23 mouse cellular contexts compared by ENCODE assay signal in the genomic region with DNA sequence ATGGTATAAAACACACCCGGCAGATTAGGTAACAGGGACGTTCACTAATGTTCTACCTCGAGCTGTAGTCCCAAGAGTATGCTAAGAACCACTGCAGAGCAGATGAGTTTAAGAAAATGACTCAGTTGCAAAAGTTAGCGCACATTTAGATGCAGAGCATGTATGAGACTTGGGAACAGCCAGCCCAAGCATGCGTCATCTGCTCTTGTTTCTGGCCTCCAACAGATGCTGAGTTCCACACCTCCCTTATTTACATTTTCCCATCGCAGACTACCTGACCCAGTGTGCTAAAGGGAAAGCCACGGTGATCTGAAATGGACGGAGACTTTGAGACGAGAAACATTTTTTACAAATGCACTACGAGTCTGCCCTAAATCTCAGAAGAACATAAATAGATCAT.
DNase-seq lines count a peak whose midpoint lies in the region; ATAC-seq and TF ChIP-seq lines count a peak whose summit lies in the region.
"Had no signal": no experiment of that assay in that cellular context is flagged by ENCODE, and none has a peak within 500 bp of the region (broad histone marks: within the 10 kb centered on the region; RNA-seq: fewer than 3 reads in every experiment).

No protein-coding gene starts in this region.

- DNase-seq in frontal cortex, postnatal 14 days (ENCODE audit: low spot score in 2 of 2): no peak
- peak; percentile 24 to 47 for DNase-seq in left cerebral cortex, postnatal 14 days (ENCODE audit: low spot score in 2 of 2)
- no peak for DNase-seq in left cerebral cortex, postnatal 10 days (ENCODE audit: extremely low spot score in 1 of 2, low spot score in 2 of 2)
- DNase-seq in stomach, postnatal 0 days (ENCODE audit: low spot score): no peak
- DNase-seq: adrenal gland, postnatal 14 days; cerebellum, adult 11-12 months; gastrocnemius, adult 2 months; heart, postnatal 14 days; kidney, adult 18-20 months; lung, postnatal 4 days; thymus, postnatal 25 days had no signal

- no peak for TF ChIP-seq CTCF in stomach, postnatal 0 days (IDR thresholded peaks at IDR 0.05; ENCODE audit: low read depth)

- WGBS in stomach, embryonic 14.5 days: 44% methylated on average over 10 of the region's 10 CpGs
- 48% methylated on average over 10 of the region's 10 CpGs for WGBS in stomach, postnatal 0 days

- H3K36me3 ChIP-seq in stomach, embryonic 14.5 days (ENCODE audit: control insufficient read depth, insufficient read depth, low read length): no peaks in the 10 kb centered on the region
- H3K36me3 ChIP-seq in stomach, postnatal 0 days (ENCODE audit: control insufficient read depth, insufficient read depth, low read length): no peaks in the 10 kb centered on the region
- H3K36me3 ChIP-seq: G1E; heart, embryonic 12.5 days; hindbrain, embryonic 12.5 days; limb, embryonic 15.5 days; liver, embryonic 15.5 days had no signal

- peak overlapping the region; percentile 77 for H3K27ac ChIP-seq in stomach, embryonic 14.5 days (ENCODE audit: low read length)
- H3K27ac ChIP-seq in stomach, postnatal 0 days (replicated peaks): no peak overlapping the region
- H3K27ac ChIP-seq: forebrain, embryonic 13.5 days; gastrocnemius, adult 2 months; hindbrain, embryonic 12.5 days; kidney, postnatal 0 days; left cerebral cortex, adult 2 months; limb, embryonic 15.5 days; liver, embryonic 15.5 days had no signal

- H3K4me3 ChIP-seq in stomach, embryonic 14.5 days (ENCODE audit: low read depth, low read length): no peak overlapping the region
- H3K4me3 ChIP-seq in stomach, postnatal 0 days (ENCODE audit: low read depth, low read length): no peak overlapping the region
- H3K4me3 ChIP-seq: forebrain, embryonic 13.5 days; gastrocnemius, adult 2 months; heart, embryonic 12.5 days; hindbrain, embryonic 12.5 days; left cerebral cortex, adult 2 months; limb, embryonic 15.5 days; liver, embryonic 15.5 days had no signal

- no peak overlapping the region for H3K9ac ChIP-seq in stomach, embryonic 14.5 days (replicated peaks; ENCODE audit: low read depth, low read length)
- H3K9ac ChIP-seq in stomach, postnatal 0 days (ENCODE audit: low read length): no peak overlapping the region
- H3K9ac ChIP-seq: forebrain, embryonic 13.5 days; heart, embryonic 12.5 days; hindbrain, embryonic 12.5 days; limb, embryonic 15.5 days; liver, embryonic 15.5 days had no signal

- peaks cover 8% of the 10 kb centered on the region; the same call in 1 of the 2 replicates for H3K4me1 ChIP-seq in stomach, embryonic 14.5 days (ENCODE audit: control insufficient read depth, insufficient read depth, low read length)
- H3K4me1 ChIP-seq in stomach, postnatal 0 days (replicated peaks; ENCODE audit: control insufficient read depth, insufficient read depth): no peaks in the 10 kb centered on the region
- H3K4me1 ChIP-seq: forebrain, embryonic 13.5 days; hindbrain, embryonic 12.5 days; liver, embryonic 15.5 days had no signal

- ATAC-seq in frontal cortex, adult (ENCODE audit: low TSS enrichment): peak; percentile 96
- ATAC-seq in stomach, embryonic 14.5 days (ENCODE audit: insufficient number of reproducible peaks, insufficient read depth, low FRiP score, low read depth): peak; percentile 75; the same call in 1 of the 2 replicates
- ATAC-seq in stomach, postnatal 0 days (ENCODE audit: low FRiP score, low TSS enrichment): no peak
- ATAC-seq in erythroid progenitor cell, adult 5-6 weeks (replicated peaks; ENCODE audit: low FRiP score, poor library complexity, severe bottlenecking): no peak
- ATAC-seq: CD4-positive, CD25-positive, alpha-beta regulatory T cell, adult 4 months; forebrain, embryonic 13.5 days had no signal

- no peaks in the 10 kb centered on the region for H3K9me3 ChIP-seq in stomach, embryonic 14.5 days (ENCODE audit: control insufficient read depth, low read depth, low read length)
- no peaks in the 10 kb centered on the region for H3K9me3 ChIP-seq in stomach, postnatal 0 days (ENCODE audit: control insufficient read depth, low read length)
- H3K9me3 ChIP-seq: forebrain, embryonic 13.5 days; heart, embryonic 12.5 days; hindbrain, embryonic 12.5 days; limb, embryonic 15.5 days; liver, embryonic 15.5 days had no signal

- intact Hi-C loops in left cerebral cortex, postnatal 14 days (cut with DNase I): no loop called here
- intact Hi-C loops in left cerebral cortex, postnatal 10 days (cut with DNase I): no loop called here

- no peak for TF ChIP-seq EP300 in stomach, postnatal 0 days (optimal IDR thresholded peaks at IDR 0.05)

- H3K4me2 ChIP-seq in stomach, embryonic 14.5 days (replicated peaks; ENCODE audit: low read depth, low read length): no peak overlapping the region
- no peak overlapping the region for H3K4me2 ChIP-seq in stomach, postnatal 0 days (replicated peaks; ENCODE audit: low read depth)
- H3K4me2 ChIP-seq: forebrain, embryonic 13.5 days; heart, embryonic 12.5 days; hindbrain, embryonic 12.5 days; limb, embryonic 15.5 days; liver, embryonic 15.5 days had no signal

- H3K27me3 ChIP-seq in stomach, embryonic 14.5 days (ENCODE audit: control insufficient read depth, insufficient read depth, low read length): no peaks in the 10 kb centered on the region
- H3K27me3 ChIP-seq in stomach, postnatal 0 days (ENCODE audit: control insufficient read depth, insufficient read depth, low read length): no peaks in the 10 kb centered on the region
- H3K27me3 ChIP-seq: forebrain, embryonic 13.5 days; heart, embryonic 12.5 days; hindbrain, embryonic 12.5 days; limb, embryonic 15.5 days; liver, embryonic 15.5 days had no signal

Comparison
In these comparisons a context has a peak if more than half of its experiments do, and no peak if none do; other contexts are left out.
1. ATAC-seq: peak in frontal cortex, adult (single experiment) and stomach, embryonic 14.5 days (single experiment); none in stomach, postnatal 0 days (single experiment) and erythroid progenitor cell, adult 5-6 weeks (single experiment).
2. DNase-seq: peak in left cerebral cortex, postnatal 14 days (2 of 2); none in frontal cortex, postnatal 14 days (0 of 2), left cerebral cortex, postnatal 10 days (0 of 2) and stomach, postnatal 0 days (single experiment).